Mouse (Mus musculus) limb, embryonic 13.5 days (tissue): ENCODE results near the gene Ipo8. TPM values are rescaled to one million over a fixed set of nuclear protein-coding genes. Genes with fewer than 3 reads are reported as not detected.

Source experiments
- ATAC-seq: fragments of 200-750 bp; cut with Nextera tagmentation; 2 replicates; pipeline ENCODE4 v1.8.0; 2017; ENCODE audit warnings: low read depth, moderate number of reproducible peaks, moderate TSS enrichment; ENCODE audit not compliant: low FRiP score
- H3K27ac ChIP-seq: fragments of 300-500 bp; sonication (generic); 2 replicates; pipeline ENCODE4 v1.5.1; 2015; ENCODE audit warnings: inconsistent platforms, mild to moderate bottlenecking, moderate library complexity
- H3K27me3 ChIP-seq: fragments of 300-500 bp; sonication (generic); 2 replicates; pipeline ENCODE4 v1.6.1; 2015; ENCODE audit warnings: mild to moderate bottlenecking, inconsistent platforms
- H3K36me3 ChIP-seq: fragments of 300-500 bp; sonication (generic); 2 replicates; pipeline ENCODE4 v1.6.1; 2015; ENCODE audit warnings: inconsistent platforms, mild to moderate bottlenecking, moderate library complexity
- H3K4me1 ChIP-seq: fragments of 300-500 bp; sonication (generic); 2 replicates; pipeline ENCODE4 v1.6.1; 2015; ENCODE audit warnings: inconsistent platforms
- H3K4me2 ChIP-seq: fragments of 300-500 bp; sonication (generic); replicated peaks from 2 replicates; pipeline ENCODE4 v1.6.1; 2015; ENCODE audit warnings: inconsistent platforms, mild to moderate bottlenecking, moderate library complexity
- H3K4me3 ChIP-seq: fragments of 300-500 bp; sonication (generic); 2 replicates; pipeline ENCODE4 v1.5.1; 2015; ENCODE audit warnings: moderate library complexity, mild to moderate bottlenecking, inconsistent platforms
- H3K9ac ChIP-seq: fragments of 300-500 bp; sonication (generic); 2 replicates; pipeline ENCODE4 v1.6.1; 2015; ENCODE audit warnings: mild to moderate bottlenecking, inconsistent platforms
- H3K9me3 ChIP-seq: fragments of 300-500 bp; sonication (generic); 2 replicates; pipeline ENCODE4 v1.6.1; 2016; ENCODE audit warnings: inconsistent platforms
- WGBS: fragments of 180-500 bp; shearing (Covaris S2); methylation state at CpG from one replicate; pipeline ENCODE4 v1.1.7; 2015; 5-methylcytosine and 5-hydroxymethylcytosine counted together
- polyA plus RNA-seq: library from polyadenylated mRNA; unstranded; fragments of >200 nt; fragmentation: Nextera tagmentation; extraction: Ambion mirVana; gene quantifications from 2 replicates; pipeline ENCODE4 v1.2.1, GENCODE M21; 2015

Ipo8 gene
- polyA plus RNA-seq, 1 experiment from 2014 or later, result 25.5 TPM

GRCm38 (mm10) chr6:148795145-148795544 lies 36.1 kb downstream of the Ipo8 start:
- H3K27ac ChIP-seq, result no peak overlapping the region
- 92% methylated on average over 2 of the region's 2 CpGs for WGBS
- no peak overlapping the region for H3K4me3 ChIP-seq
- H3K4me1 ChIP-seq, result no peaks in the 10 kb centered on the region
- no peak for ATAC-seq
- no peaks in the 10 kb centered on the region for H3K9me3 ChIP-seq
- H3K36me3 ChIP-seq, result peaks cover 59% of the 10 kb centered on the region
- H3K4me2 ChIP-seq, result no peak overlapping the region
- no peak overlapping the region for H3K9ac ChIP-seq
- H3K27me3 ChIP-seq, result no peaks in the 10 kb centered on the region

DNA sequence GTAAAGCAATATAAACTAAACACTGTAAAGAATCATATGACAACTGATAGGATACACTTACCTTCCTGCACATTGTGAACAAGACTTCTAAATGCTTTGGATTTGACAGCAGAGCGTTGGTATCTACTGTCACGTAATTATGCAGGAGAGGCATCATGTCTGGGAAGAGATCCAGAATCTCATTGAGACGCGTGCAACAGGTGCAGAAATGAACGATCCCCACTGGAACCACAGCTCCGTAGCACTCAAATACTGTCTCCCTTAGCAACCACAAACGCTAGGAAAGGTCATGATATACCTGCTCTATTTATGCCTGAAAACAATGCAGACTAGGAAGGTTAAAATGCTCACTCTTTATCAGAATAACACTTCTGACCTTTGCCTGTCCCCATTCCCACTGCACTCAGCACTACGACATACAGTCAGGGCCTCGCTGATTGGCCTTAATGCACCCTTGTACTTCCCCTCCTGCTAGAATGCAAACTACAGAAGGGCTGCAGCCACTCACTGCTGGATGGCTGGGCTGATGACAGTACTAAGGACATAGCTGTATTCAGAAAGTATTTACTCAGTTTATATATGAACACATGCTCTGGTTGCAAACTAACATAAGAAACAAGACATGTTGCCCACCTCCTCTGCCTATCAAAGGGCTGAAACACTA lies 42.1 kb downstream of the Ipo8 start:
- H3K4me3 ChIP-seq, result no peak overlapping the region
- no peak overlapping the region for H3K27ac ChIP-seq
- H3K27me3 ChIP-seq, result no peaks in the 10 kb centered on the region
- H3K4me1 ChIP-seq, result no peaks in the 10 kb centered on the region
- H3K9me3 ChIP-seq, result no peaks in the 10 kb centered on the region
- H3K9ac ChIP-seq, result no peak overlapping the region
- peaks cover 70% of the 10 kb centered on the region for H3K36me3 ChIP-seq
- 92% methylated on average over 9 of the region's 9 CpGs for WGBS
- ATAC-seq, result no peak
- H3K4me2 ChIP-seq, result no peak overlapping the region

- H3K36me3 ChIP-seq, result peaks cover 77% of the 10 kb centered on the region
- no peak overlapping the region for H3K4me2 ChIP-seq
- H3K4me3 ChIP-seq, result no peak overlapping the region
- H3K9ac ChIP-seq, result no peak overlapping the region
- ATAC-seq, result no peak
- no peak overlapping the region for H3K27ac ChIP-seq
- H3K9me3 ChIP-seq, result no peaks in the 10 kb centered on the region
- H3K27me3 ChIP-seq, result no peaks in the 10 kb centered on the region
- H3K4me1 ChIP-seq, result no peaks in the 10 kb centered on the region
- 85% methylated on average over 5 of the region's 5 CpGs for WGBS
Observed at GRCm38 (mm10) chr6:148786186-148786585, 45.1 kb downstream of the Ipo8 start.

GRCm38 (mm10) chr6:148784418-148784817 lies 46.8 kb downstream of the Ipo8 start:
- Histone ChIP-seq H3K9ac (no peak overlapping the region), H3K4me2 (no peak overlapping the region), H3K9me3 (no peaks in the 10 kb centered on the region), H3K4me1 (no peaks in the 10 kb centered on the region), H3K27ac (no peak overlapping the region), H3K27me3 (no peaks in the 10 kb centered on the region), H3K36me3 (peaks cover 83% of the 10 kb centered on the region), H3K4me3 (no peak overlapping the region)
- ATAC-seq, result no peak
- WGBS, result 91% methylated on average over 9 of the region's 9 CpGs

- ATAC-seq, result no peak
- no peak overlapping the region for H3K4me3 ChIP-seq
- H3K36me3 ChIP-seq, result peaks cover 86% of the 10 kb centered on the region
- no peaks in the 10 kb centered on the region for H3K27me3 ChIP-seq
- no peaks in the 10 kb centered on the region for H3K4me1 ChIP-seq
- H3K4me2 ChIP-seq, result no peak overlapping the region
- 96% methylated on average over 2 of the region's 2 CpGs for WGBS
- H3K9me3 ChIP-seq, result no peaks in the 10 kb centered on the region
- H3K9ac ChIP-seq, result no peak overlapping the region
- no peak overlapping the region for H3K27ac ChIP-seq
Observed at GRCm38 (mm10) chr6:148776236-148776635, 55.0 kb downstream of the Ipo8 start.

DNA sequence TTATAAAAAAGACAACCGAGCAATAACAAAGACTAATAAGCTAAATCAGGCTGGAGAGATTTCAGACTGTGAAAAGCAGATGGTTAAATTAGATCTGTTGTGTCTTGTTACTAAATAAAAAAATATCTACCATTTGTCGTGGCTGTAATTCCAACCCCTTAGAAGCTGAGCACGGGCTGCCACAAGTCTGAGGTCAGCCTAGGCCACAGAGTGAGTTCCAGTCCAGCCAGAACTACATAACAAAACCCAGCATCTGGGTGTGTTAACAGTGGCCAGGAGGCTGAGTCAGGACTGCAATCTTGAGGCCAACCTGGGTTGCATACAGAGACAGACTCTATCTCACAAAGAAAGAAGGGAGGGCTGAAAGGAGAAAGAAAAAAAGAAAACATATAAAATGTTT lies 59.8 kb downstream of the Ipo8 start:
- no peak overlapping the region for H3K27ac ChIP-seq
- no peak overlapping the region for H3K9ac ChIP-seq
- H3K27me3 ChIP-seq, result no peaks in the 10 kb centered on the region
- no peaks in the 10 kb centered on the region for H3K9me3 ChIP-seq
- 86% methylated on average over 3 of the region's 3 CpGs for whole genome bisulfite sequencing
- H3K4me1 ChIP-seq, result no peaks in the 10 kb centered on the region
- no peak overlapping the region for H3K4me2 ChIP-seq
- no peak overlapping the region for H3K4me3 ChIP-seq
- H3K36me3 ChIP-seq, result peaks cover 57% of the 10 kb centered on the region
- ATAC-seq, result no peak

- no peaks in the 10 kb centered on the region for H3K27me3 ChIP-seq
- H3K27ac ChIP-seq, result no peak overlapping the region
- no peaks in the 10 kb centered on the region for H3K9me3 ChIP-seq
- H3K9ac ChIP-seq, result no peak overlapping the region
- no peak overlapping the region for H3K4me2 ChIP-seq
- no peak for ATAC-seq
- H3K4me1 ChIP-seq, result no peaks in the 10 kb centered on the region
- H3K36me3 ChIP-seq, result peaks cover 30% of the 10 kb centered on the region
- no peak overlapping the region for H3K4me3 ChIP-seq
- WGBS, result 86% methylated on average over 12 of the region's 12 CpGs
Observed at GRCm38 (mm10) chr6:148768419-148768818, 62.8 kb downstream of the Ipo8 start.

DNA sequence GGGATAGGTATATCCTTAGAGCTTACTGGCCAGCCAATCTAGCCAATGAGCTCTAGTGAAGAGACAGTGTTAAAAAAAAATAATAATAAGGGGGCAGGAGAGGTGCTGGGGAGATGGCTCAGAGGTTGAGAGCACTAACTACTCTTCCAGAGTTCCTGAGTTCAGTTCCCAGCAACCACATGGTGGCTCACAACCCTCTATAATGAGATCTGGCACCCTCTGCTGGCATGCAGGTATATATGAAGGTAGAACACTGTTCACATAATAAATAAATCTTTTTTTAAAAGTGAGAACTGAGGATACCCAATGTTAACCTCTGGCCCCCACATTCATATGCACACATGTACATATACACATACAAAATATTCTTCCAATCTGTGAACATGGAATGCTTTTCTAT lies 64.0 kb downstream of the Ipo8 start:
- Histone ChIP-seq H3K4me3 (no peak overlapping the region), H3K27me3 (no peaks in the 10 kb centered on the region), H3K36me3 (peaks cover 19% of the 10 kb centered on the region), H3K4me1 (no peaks in the 10 kb centered on the region), H3K4me2 (no peak overlapping the region), H3K9me3 (no peaks in the 10 kb centered on the region), H3K27ac (no peak overlapping the region), H3K9ac (no peak overlapping the region)
- ATAC-seq, result no peak

DNA sequence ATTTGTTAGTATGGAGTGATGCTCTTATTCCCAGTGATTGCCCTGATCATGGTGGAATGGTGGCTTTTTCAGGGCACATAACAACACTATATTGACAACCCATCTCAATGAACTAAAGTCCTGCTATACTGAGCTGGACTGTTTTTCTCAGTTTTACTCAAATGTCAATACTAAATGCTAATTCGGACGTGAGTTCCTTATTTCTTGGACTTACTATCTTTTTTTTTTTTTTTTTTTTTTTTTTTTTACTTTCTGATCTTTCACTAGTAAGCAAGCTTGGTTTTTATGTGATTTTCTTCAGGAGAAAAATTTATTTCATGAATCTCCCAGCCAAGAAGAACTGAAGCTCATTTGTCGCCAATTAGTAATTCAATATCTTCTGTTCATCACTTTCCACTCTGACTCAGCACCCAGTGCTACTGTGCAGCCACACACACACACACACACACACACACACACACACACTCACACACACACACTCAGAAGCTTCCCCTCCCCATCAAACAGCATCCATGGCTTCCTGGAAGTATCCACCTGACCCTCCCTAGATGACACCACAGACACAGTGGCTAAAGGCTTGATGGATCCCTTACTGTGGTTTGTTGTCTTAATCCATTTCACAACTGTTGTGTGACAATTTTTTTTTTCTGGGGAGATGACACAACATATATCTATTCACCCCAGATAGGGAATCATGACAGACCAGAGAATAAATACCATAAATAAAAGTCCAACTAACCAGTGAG lies 69.1 kb downstream of the Ipo8 start:
- 92% methylated on average over 3 of the region's 3 CpGs for WGBS
- no peaks in the 10 kb centered on the region for H3K9me3 ChIP-seq

DNA sequence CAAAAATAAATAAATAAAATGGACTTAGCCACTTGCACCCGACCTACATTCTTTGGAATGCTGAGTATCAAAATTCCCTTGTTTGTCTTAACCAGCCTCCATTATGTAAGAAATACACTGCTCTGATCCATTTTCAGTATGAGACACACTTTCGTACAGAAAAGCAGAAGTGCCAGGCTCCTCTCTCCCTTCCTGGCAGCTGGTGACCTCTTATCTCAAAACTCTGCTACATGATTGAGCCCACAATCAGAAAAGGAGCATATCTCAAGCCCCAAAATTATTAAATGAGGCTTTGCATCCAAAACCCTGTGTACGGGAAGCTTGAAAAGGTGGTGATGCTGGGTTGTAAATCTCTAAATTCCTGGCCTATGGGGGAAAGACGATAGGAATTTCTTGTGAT lies 69.8 kb downstream of the Ipo8 start:
- Histone ChIP-seq H3K9ac (no peak overlapping the region), H3K9me3 (no peaks in the 10 kb centered on the region), H3K27me3 (no peaks in the 10 kb centered on the region), H3K36me3 (no peaks in the 10 kb centered on the region), H3K27ac (no peak overlapping the region), H3K4me2 (no peak overlapping the region), H3K4me1 (no peaks in the 10 kb centered on the region), H3K4me3 (no peak overlapping the region)
- WGBS, result 86% methylated on average over 4 of the region's 4 CpGs
- ATAC-seq, result no peak

More for the DNA sequence above, 69.1 kb downstream of the Ipo8 start:
- Histone ChIP-seq H3K9ac (no peak overlapping the region), H3K4me2 (no peak overlapping the region), H3K36me3 (no peaks in the 10 kb centered on the region), H3K27me3 (no peaks in the 10 kb centered on the region), H3K27ac (no peak overlapping the region), H3K4me3 (no peak overlapping the region), H3K4me1 (no peaks in the 10 kb centered on the region)
- no peak for ATAC-seq

- H3K27ac ChIP-seq, result no peak overlapping the region
- no peak for ATAC-seq
- no peaks in the 10 kb centered on the region for H3K4me1 ChIP-seq
- H3K27me3 ChIP-seq, result no peaks in the 10 kb centered on the region
- H3K9ac ChIP-seq, result no peak overlapping the region
- no peaks in the 10 kb centered on the region for H3K36me3 ChIP-seq
- H3K4me2 ChIP-seq, result no peak overlapping the region
- no peaks in the 10 kb centered on the region for H3K9me3 ChIP-seq
- WGBS, result 85% methylated on average over 1 of the region's 1 CpGs
- no peak overlapping the region for H3K4me3 ChIP-seq
Observed at GRCm38 (mm10) chr6:148756535-148756934, 74.7 kb downstream of the Ipo8 start.

DNA sequence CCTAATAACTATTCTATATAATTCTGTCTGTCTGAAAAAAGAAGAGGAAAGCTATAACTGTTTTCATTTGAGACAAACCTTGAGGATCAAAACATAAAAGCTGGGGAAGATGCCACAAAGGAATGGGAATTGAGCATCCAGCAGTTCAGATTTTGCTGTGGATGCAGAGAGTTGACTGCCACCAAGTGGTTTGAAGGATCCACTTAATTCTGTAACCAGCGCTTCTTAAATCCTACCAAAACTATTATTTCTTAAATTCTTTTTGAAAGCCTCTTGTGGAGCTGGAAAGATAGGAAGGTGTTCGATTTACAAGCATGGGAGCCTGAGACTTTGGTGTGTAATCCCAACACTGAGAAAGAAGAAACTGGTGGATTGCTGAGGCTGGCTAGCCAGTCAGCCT lies 79.9 kb downstream of the Ipo8 start:
- H3K27me3 ChIP-seq, result no peaks in the 10 kb centered on the region
- no peaks in the 10 kb centered on the region for H3K9me3 ChIP-seq
- WGBS, result 73% methylated on average over 2 of the region's 2 CpGs

DNA sequence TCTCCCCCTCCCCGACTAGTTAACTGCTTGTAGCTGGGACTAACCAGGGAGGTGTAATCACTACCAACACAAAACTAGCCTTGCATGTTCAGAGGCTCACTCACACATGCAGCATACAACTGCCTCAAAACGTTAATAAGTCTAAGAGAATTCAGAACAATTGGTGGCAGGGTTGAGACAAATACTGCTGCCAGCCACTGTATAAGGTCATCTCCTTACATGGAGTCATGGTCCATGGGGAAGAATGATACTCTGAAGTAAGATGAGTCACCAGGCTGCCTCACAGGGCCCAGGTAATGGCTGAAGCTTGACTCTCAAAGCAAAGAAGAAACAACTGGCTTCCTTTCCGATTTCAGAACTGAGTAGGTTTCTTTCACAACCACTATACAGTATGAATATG lies 81.1 kb downstream of the Ipo8 start:
- H3K9me3 ChIP-seq, result no peaks in the 10 kb centered on the region
- no peaks in the 10 kb centered on the region for H3K27me3 ChIP-seq
- H3K36me3 ChIP-seq, result no peaks in the 10 kb centered on the region
- no peak overlapping the region for H3K4me2 ChIP-seq
- H3K4me3 ChIP-seq, result no peak overlapping the region
- WGBS, result 88% methylated on average over 3 of the region's 3 CpGs
- H3K9ac ChIP-seq, result no peak overlapping the region
- no peak overlapping the region for H3K27ac ChIP-seq
- no peaks in the 10 kb centered on the region for H3K4me1 ChIP-seq
- no peak for ATAC-seq

More for the DNA sequence above, 79.9 kb downstream of the Ipo8 start:
- Histone ChIP-seq H3K9ac (no peak overlapping the region), H3K36me3 (no peaks in the 10 kb centered on the region), H3K4me3 (no peak overlapping the region), H3K27ac (no peak overlapping the region), H3K4me2 (no peak overlapping the region), H3K4me1 (no peaks in the 10 kb centered on the region)
- no peak for ATAC-seq
